Mouse (Mus musculus) left cerebral cortex, postnatal 36 days (tissue): ENCODE data around the gene Nle1. TPM values are rescaled to one million over a fixed set of nuclear protein-coding genes. Genes with fewer than 3 reads are reported as not detected.

Source experiments
- DNase-seq, 2 experiments: peaks; one replicate each; pipeline ENCODE4 v3.0.0; 2021 to 2022; ENCODE audit warnings: low spot score in 2 of 2, mixed read lengths in 1 of 2
- intact Hi-C: fragments of 180-260 bp; cut with DNase I; formaldehyde crosslinking; loops from one replicate; pipeline ENCODE4 v1.15.1; 2025
- total RNA-seq, 2 experiments: library from RNA; stranded (reverse); gene quantifications; 2 replicates each; pipeline ENCODE4 v1.2.3; 2021

Nle1 gene
- total RNA-seq, 2 experiments from 2014 or later = 30.6 to 44.8 TPM

DNA sequence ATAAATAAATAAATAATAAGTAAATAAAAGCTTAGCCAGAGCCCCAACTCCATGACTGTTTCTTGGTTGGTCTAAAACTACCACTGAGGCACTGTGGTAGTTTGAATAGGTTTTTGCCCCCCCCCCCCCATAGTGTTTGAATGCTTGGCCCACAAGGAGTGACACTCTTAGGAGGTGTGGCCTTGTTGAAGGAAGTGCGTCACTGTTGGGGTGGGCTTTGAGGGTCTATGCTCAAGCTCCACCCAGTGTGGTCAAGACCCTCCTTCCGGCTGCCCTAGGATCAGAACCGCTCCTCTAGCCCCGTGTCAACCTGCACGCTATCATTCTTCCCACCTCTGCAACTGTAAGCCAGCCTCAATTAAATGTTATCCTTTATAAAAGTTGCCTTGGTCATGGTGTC is 32.6 kb downstream of the Nle1 start:
- intact Hi-C loops = no loop called here
- DNase-seq = no peak

DNA sequence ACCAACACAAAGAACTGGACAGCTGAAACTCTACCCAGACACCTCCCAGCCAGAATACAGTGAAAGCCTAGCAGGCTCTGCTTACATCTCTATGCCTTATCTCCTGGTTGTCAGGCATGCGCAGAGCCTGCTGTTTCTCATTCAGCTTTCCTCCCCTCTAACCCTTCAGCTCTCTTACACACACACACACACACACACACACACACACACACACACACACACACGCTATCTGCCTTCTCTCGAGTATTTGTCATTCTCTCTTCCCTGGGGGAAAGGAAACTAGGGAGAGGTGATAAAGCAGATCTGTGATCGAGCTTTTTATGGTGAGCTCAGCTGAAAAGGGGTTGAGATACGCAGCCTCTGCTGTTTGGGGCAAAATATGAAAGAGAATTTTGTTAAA is 33.3 kb downstream of the Nle1 start:
- DNase-seq = no peak
- intact Hi-C loops = loop anchor here (5.0 kb wide), 1 partner anchor 63 kb away; no protein-coding TSS in a partner anchor

GRCm38 (mm10) chr11:82871031-82871446 is 37.2 kb downstream of the Nle1 start, which contains the start of gene Rffl:
Gene Rffl (minus strand): TSS chr11:82871210.
- intact Hi-C loops = loop anchor here (1.0 to 5.0 kb wide), 3 partner anchors 37 to 90 kb away; partner anchors contain the start of genes Lig3 and Nle1
- DNase-seq = peak; percentile 88 to 89

DNA sequence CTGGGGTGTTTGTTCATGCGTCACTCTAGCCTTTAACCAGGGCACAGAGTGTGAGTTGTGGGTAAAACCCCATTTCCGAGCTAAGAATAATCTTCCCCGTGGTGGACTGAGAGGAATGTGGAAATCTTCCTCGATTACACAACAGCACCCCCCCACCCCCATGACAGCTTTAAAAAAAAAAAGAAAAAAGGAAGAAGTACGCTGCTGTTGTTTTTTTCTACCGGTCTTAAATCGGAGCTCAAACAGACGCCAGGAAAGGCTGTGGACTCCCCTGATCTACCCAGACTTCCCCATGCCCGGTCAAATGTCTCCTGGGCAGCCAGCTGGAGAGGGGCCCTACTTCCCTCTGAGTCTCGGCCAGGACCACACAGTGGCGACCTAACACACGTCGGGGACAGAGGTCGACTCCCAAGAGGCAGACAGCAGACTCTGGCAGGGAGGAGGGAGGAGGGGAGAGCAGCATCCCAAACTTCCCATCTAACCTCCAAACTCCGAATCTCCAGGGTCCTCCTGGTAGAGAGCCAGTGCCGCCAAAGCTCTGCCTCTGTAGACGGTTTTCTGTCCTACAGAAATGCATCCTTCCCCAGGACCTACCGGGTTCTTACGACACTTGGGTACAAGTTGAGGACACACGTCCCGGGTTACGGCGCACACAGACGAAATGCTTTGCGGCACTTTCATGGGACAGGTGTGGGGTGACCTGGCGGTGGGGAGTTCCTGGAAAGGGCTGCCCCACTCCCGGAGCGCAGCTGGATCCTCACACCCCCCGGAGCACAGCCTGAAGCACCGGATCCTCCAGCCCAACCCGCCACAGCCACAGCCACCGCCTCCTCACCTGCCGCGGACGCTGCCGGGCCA is 37.8 kb downstream of the Nle1 start:
- intact Hi-C loops = loop anchor here (1.0 to 5.0 kb wide), 3 partner anchors 38 to 90 kb away; partner anchors contain the start of genes Lig3 and Nle1
- DNase-seq = peak; percentile 29 to 38

DNA sequence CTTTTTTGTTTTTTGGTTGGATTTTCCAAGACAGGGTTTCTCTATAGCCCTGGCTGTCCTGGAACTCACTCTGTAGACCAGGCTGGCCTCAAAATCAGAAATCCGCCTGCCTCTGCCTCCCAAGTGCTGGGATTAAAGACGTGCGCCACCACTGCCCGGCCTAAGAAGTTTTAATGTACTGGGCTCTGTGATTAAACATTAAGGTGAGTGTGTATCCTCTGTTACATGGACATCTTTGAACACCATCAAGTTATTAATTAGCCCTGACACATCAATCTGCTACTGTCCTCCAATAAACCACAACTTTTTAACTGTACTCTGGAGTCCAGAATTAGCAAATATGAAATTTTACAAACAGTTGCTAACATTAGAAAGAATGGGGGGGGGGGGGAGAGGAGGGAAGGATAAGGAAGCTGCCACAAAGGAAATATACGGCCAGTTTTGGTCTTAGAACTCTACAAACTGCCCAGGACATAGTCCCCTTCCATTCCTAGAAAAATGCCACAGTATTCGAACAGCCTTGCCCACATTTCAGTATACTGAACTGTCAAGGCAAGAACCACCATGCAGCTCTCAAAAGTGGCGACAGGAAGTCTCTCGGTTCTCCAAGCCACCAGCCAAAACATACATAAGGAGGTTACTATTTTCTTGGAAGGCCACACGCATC is 38.6 kb downstream of the Nle1 start:
- DNase-seq = no peak
- intact Hi-C loops = loop anchor here (2.0 to 5.0 kb wide), 2 partner anchors 57 to 89 kb away; partner anchors contain the start of gene Lig3

GRCm38 (mm10) chr11:82867956-82868355 is 40.3 kb downstream of the Nle1 start:
- DNase-seq = no peak

DNA sequence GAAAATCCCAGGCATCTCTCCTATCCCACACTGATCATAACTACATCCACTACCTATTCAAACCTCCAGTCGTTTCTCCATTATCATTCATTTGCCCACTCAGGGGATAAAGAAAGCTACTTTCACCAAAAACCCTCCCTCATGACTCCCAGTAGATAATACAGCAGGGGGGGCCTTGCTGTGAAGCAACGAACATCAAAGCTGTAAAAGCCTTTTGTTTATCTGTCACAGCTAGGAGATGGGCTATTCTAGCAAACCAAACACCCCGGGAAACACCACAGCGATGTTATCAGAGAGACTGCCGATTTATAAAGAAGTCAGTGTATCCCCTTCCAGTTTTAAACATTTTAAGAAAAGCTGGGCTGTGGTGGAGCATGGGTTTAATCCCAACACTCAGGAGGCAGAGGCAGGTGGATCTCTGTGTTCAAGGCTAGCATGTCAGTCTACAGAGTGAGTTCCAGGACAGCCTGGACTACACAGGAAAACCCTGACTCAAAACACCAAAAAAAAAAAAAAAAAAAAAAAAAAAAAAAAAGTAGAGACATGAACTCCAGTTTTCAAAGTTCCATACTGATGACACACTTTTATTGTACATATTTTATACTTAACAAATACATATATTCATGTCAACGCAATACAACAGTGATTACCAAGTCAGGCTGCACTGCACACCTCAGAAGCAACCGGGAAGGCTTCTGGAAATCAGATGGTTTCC is 41.2 kb downstream of the Nle1 start:
- intact Hi-C loops = no loop called here
- no peak for DNase-seq

More at GRCm38 (mm10) chr11:82867956-82868355, 40.3 kb downstream of the Nle1 start:
- intact Hi-C loops = no loop called here

GRCm38 (mm10) chr11:82865957-82866356 is 42.3 kb downstream of the Nle1 start:
- no peak for DNase-seq
- intact Hi-C loops = no loop called here

DNA sequence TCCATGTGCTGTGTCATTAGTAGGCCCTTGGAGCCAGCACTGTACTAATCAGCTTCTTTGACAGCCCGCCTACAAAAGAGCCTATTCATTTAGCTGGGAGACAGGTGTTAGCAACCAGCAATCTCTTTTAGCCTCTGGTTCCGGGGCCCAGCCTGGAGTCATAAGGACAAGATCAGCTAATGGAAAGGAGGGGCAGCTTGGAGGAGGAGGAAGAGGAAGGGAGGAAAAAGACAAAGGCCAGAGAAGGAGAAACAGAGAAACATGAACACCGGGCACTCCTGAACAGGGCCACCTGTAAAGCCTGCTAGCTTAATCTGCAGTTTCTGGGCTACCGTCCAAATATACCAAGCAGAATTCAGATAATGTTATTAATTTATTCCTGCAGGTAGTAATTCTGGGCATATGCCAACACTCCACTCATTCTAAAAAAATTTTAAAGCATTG is 44.7 kb downstream of the Nle1 start:
- intact Hi-C loops = no loop called here
- DNase-seq = no peak

DNA sequence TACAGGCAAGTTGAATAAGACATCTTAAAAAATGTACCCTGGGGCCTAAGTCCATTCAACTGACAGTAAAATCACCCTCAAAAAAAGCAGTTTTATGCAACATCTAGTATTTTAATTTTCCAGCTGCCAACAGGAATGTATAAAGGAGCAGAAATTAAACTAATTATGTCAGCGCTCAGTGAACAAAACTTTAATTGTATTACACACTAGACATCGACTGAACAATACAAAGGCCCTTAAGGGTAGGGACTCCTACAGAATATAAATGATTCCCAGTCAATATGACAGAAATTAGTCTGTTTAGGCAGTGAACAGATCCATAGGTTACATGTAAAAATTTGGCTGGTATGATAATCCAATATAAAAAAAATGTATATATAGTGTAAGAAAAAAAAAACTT is 45.2 kb downstream of the Nle1 start:
- no peak for DNase-seq
- intact Hi-C loops = no loop called here

DNA sequence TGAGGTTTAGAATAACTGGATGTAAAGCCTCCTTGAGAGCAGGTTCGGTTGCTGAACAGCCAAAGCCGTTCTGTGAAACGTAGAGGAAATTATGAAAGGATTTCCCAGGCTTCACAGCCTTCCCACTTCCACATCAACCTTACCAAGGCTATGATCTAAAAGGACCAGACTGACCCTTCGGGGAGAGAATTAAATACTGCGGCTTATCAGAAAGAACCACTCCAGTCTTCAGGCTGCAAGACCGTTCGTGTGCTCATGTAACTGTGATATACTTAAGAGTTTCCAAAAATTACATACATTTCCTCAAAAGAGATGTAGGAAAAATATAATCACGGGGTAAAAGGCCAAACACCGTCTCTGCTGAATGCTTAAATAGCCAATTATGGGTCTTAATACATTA is 45.6 kb downstream of the Nle1 start:
- no peak for DNase-seq
- intact Hi-C loops = no loop called here

GRCm38 (mm10) chr11:82861558-82861957 is 46.7 kb downstream of the Nle1 start:
- DNase-seq = no peak
- intact Hi-C loops = no loop called here

GRCm38 (mm10) chr11:82860759-82861158 is 47.5 kb downstream of the Nle1 start:
- no peak for DNase-seq

DNA sequence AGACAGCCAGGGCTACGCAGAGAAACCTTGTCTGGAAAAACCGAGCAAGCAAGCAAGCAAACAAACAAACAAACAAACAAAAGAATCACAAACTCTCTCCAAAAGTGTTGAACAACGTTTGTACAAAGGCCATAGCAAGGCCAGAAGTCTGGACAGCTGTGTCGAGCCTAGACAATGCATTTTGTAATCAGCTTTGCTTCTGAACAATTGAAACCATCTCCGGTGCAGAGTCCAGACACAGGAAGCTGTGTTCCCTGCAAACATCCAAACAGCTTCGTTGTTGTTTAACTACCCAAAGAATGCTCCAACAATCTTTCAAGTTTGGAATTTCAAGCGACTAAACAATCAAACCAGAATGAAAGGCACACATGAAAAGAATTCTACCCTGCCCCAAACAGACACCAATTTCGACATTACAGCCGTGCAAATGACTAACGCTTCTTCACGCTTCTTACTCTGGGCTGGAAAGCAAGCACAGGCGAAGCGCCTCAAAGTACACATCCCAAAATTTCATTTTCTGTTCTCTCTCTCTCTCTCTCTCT is 50.8 kb downstream of the Nle1 start:
- no peak for DNase-seq
- intact Hi-C loops = no loop called here

More at GRCm38 (mm10) chr11:82860759-82861158, 47.5 kb downstream of the Nle1 start:
- intact Hi-C loops = no loop called here

GRCm38 (mm10) chr11:82856032-82856431 is 52.2 kb downstream of the Nle1 start:
- intact Hi-C loops = no loop called here
- DNase-seq = no peak

DNA sequence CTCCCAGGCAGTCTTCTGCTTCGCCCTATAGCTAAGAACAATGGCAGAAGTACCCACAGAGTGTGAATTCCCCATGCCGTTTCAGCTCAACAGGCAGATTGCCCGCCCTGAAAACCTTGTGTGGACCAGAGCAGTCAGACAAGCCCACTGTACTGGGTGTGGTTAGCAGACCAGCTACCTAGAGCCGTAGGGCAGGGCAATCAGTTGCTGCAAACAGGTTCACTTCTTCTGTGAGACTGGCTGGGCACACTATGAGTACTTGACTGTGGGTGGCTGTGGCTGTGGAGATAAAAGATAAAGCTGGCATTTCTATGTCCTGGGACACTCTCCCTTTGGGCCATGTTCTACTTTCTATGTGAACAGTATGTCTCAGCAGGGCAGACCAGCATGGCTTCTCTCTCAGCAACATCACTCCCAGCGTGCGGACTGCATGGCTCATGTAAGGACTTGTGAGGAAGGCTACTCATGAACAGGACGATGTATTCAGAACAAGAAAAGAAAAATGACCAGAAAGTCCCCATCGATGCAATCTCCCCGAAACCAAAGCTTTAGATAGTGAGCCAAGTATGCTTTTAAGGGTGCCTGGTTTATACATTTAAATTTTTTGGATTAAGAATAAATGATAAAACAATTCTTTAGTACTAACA is 52.8 kb downstream of the Nle1 start:
- intact Hi-C loops = no loop called here
- DNase-seq = no peak

DNA sequence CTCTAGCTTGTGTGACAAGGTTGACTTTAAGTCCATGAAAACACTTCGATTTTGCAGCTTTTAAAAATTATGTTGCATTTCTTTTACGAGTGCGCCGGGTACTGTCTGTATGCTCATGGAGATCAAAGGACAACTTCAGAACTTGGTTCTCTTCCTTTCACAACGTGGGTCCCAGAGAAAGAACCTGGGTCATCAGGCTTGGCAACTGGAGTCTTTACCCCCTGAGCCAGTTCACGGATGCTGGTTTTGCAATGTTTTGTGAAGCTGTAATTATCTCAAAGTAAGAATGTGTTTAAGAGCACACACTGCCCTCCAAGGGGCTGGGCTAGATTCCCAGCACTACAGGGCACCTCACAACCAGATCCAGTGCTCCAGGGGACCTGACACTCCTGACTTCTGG is 54.1 kb downstream of the Nle1 start:
- intact Hi-C loops = no loop called here
- no peak for DNase-seq

DNA sequence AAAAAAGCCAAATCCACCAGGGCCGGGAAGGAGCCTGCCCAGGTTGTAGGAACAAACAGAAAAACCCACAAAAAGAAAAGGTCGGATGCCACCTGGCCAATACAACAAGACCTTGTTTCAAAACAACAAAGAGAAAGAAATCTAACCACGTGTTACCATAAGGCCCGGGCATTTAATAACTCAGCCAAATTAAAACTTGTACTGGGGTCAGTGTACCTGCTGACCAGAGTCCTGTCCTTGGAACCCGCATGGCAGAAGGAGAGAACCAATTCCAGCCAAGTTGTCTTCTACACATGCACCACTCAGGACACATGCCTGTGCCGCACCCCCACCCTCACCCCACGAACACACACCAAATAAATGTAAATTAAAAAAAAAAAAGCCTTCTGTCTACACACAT is 55.3 kb downstream of the Nle1 start:
- intact Hi-C loops = no loop called here

DNA sequence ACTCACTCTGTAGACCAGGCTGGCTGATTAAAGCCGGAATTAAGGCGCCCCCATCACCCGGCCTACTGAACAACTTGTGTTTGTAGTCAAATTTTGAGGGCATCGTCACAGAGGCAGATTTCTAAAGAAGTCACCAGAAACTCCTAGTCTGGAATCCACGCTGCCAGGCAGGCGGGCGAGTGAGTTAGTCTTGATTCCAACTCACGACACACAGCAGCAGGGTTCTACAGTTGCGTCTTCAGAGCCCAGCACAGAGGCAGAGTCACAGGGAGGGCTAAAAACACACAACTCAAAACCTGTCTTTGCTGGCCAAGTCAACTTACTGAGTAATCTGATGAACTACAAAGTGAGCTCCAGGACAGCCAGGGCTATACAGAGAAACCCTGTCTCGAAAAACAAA is 55.7 kb downstream of the Nle1 start:
- DNase-seq = no peak
- intact Hi-C loops = no loop called here

More for the DNA sequence above, 55.3 kb downstream of the Nle1 start:
- no peak for DNase-seq
